Mouse (Mus musculus) MN1 (cell line): ENCODE data around the gene Luzp1.

Experiments
- DNase-seq: peaks from one replicate; pipeline ENCODE4 v3.0.0-alpha.2; 2016; ENCODE audit warnings: low spot score

Luzp1 gene

GRCm38 (mm10) chr4:136548381-136548801 lies 78.8 kb downstream of the Luzp1 start:
- peak; percentile 45 for DNase-seq

- DNase-seq = no peak
Measured at GRCm38 (mm10) chr4:136553108-136553507, 83.5 kb downstream of the Luzp1 start.

DNA sequence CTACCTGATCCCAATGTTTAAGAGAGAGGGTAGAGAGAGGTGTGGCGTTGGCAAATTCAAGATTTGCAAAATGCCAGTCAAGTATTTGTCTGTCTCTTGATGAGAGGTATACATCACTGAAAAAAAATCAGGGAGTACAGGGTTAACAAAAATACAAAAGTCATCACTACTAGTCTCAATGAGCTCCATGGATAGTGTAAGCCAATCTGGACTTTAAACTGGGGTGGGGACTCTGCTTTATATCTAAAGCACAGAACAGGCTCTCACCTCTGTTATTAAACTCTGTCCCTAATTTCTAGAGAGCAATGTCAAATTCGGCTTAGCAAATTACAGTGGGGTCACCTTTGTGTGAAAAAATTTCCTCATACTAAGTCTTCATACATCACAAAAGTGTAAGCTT lies 88.1 kb downstream of the Luzp1 start:
- no peak for DNase-seq

- no peak for DNase-seq
Measured at GRCm38 (mm10) chr4:136559690-136560089, 90.1 kb downstream of the Luzp1 start.

- DNase-seq = no peak
Measured at GRCm38 (mm10) chr4:136560270-136560991, 90.9 kb downstream of the Luzp1 start.

GRCm38 (mm10) chr4:136562755-136563154 lies 93.2 kb downstream of the Luzp1 start:
- DNase-seq = no peak

GRCm38 (mm10) chr4:136568629-136569028 lies 99.1 kb downstream of the Luzp1 start:
- no peak for DNase-seq

GRCm38 (mm10) chr4:136569998-136570397 lies 100.4 kb downstream of the Luzp1 start:
- no peak for DNase-seq

GRCm38 (mm10) chr4:136581885-136582284 lies 112.3 kb downstream of the Luzp1 start:
- no peak for DNase-seq

DNA sequence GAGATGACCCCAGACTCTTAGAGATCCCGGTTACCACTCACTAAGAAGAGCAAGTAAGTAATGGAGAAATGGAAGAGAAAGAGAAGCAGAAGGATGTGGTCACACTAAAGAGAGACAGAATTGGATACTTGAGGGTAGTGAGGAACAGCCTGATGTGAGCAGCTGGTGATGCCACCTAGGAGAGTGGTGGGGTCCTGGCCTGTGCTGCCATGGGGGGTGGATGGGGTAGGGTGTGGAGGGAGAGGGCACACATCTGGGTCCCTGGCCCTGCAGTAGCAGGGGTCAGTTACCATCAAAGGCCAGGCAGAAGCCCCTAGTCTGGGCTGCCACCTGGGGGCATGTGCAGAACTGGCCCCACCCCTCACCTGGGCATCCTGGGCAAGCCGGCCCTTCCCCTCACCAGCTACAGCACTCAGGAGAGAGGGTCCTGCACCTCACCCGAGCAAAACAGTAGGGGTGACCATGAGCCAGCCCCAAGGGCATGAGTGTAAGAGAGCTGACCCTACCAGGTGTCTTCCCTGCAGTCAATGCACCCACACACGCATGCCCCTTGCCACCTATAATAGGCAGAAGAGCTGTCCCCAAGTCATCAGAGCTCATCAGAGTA lies 117.8 kb downstream of the Luzp1 start:
- DNase-seq = no peak

DNA sequence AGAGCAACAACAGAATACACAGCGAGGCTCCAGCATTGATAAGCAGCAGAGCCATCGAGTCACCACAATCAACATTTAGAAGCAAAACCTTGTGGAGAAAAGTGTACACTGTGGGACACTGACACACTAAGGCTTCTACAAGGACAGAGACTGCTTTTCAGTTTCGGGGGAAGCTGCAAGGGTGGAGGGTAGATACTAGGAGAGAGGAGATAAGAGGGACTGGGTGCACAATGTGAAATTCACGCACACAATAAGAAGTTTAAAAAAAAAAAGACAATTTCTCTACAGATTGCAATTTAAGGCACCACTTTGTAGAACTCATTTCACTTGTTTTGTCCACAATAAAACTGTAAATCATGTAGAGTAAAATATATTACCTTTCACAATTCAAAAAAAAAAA lies 118.4 kb downstream of the Luzp1 start:
- DNase-seq = no peak

DNA sequence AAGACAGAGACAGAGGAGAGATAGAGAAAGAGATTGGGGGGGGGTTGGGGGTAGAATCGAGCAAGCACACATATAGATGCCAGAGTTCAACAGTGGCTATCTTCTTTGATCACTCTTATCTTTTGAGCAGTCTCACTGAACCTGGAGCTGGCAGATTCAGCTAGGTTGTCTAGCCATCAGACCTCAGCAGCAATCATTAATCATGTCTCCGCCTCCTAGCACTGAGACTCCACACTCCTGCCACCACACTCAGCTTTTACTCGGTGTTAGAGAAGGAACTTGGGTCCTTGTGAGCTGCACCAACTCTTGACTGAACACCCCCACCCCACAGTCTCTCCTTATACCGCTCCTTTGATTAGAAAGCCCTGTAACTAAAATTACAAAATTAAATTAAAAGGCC lies 122.5 kb downstream of the Luzp1 start:
- no peak for DNase-seq

DNA sequence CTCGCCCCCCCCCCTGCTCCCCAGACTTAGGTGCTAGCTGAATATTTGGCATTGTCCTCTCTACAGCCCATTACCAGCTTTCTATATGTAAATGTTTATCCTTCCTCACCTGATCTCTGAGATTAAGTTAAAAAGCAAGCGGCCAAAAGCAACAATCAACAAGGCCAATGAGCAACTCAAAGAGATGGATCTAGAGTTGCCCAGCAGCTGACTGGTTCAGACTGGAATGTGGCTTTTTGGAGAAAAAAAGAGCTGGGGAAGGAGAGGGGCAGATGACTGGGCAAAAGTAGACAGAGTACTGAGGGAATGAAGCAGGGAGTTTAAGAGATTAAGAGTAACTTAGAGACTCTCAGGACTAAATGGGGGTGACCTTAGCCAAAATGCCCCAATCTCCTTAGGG lies 124.4 kb downstream of the Luzp1 start:
- no peak for DNase-seq

- DNase-seq = no peak
Measured at GRCm38 (mm10) chr4:136595221-136595620, 125.7 kb downstream of the Luzp1 start.

DNA sequence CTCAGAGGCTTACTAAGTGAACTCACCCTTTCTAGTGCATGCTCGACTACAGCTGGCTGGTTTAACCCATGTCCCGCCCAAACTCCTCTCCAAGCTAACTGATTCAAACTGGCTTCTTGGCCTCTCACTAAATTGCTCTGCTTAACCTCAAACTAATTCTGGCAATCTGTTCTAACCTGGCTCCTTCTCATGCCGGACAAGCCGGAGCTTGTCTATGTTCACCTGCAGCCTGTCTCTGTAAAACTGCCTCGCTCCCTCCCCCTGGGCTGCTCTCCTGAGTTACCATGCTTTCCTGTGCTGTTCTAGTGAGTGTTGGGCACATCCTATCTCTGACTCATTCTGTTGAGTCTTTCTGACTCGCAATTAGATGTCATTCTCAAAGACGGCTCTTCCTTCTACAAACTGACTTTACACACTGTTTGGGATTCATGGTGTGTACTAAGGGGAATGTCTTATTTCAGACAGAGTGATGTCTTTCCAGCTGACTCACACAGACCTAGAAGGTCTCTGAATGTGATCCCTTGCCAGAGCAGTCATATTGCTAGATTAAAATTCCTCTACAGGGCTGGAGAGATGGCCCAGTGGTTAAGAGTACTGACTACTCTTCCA lies 128.8 kb downstream of the Luzp1 start:
- no peak for DNase-seq

GRCm38 (mm10) chr4:136599869-136600268 lies 130.3 kb downstream of the Luzp1 start:
- no peak for DNase-seq

DNA sequence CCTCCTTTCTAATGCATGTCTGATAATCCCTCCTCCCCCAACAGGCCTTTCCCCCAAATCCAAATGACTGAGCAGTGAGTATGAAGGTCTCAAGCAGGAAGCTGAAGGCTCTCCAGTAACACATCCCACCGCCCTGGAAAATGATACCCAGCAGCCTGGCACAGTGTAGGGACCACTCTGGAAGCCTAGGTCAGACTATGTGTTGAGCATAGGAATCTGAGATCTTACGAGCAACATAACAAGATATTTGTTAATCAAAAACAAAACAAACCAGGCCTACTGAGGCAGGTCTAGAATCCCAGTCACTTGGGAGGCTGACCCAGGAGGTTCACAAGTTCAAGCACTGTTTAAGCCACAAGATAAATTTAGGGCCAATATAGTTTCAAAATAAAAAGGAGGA lies 131.0 kb downstream of the Luzp1 start:
- DNase-seq = no peak

GRCm38 (mm10) chr4:136601476-136601875 lies 131.9 kb downstream of the Luzp1 start:
- DNase-seq = peak; percentile 86

DNA sequence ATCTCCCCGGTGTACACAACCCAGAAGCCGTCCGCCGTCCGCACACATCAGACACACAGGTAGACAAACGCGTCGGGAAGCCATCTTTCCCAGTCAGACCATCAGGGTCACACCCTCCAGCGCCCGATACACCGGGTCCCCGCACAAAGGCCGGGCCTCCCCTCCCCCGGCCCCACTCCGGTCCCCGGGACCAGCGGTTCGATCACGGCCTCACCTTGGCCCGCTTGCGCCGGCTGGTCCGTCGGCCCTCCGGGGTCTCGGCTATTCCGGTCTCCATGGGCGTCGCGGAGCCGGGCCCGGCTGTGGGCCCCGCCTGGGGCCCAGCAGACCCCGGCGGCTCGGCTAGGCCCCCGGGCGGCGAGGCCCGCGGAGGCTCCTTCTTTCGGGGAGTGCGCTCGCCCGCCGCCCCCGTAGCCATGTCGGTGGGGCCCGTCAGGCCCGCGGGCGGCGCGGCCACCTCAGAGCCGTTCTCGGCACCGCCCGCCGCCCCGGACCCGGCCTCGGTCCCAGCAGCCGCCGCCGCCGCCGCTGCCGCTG lies 132.5 kb downstream of the Luzp1 start:
- peak; percentile 71 for DNase-seq

- peak; percentile 98 for DNase-seq
Measured at GRCm38 (mm10) chr4:136602568-136602967, 133.0 kb downstream of the Luzp1 start, which contains the start of gene Kdm1a. Kdm1a (minus strand) TSS chr4:136602723.
